Mouse (Mus musculus) cortical plate, adult 2 months (tissue): ENCODE measurements around the gene Klk13.

Source experiments
- CTCF ChIP-seq: fragments of 200-500 bp; IDR thresholded peaks from 2 replicates; pipeline ENCODE4 v1.5.1; 2011; ENCODE audit warnings: mild to moderate bottlenecking, control low read depth, low read length; ENCODE audit not compliant: insufficient read depth; ENCODE audit errors: extremely low read depth
- POLR2A ChIP-seq: fragments of 200-500 bp; IDR thresholded peaks from 2 replicates; pipeline ENCODE4 v1.6.1; 2011; ENCODE audit warnings: mild to moderate bottlenecking, low read length, control low read depth; ENCODE audit not compliant: insufficient read depth; ENCODE audit errors: extremely low read depth

DNA sequence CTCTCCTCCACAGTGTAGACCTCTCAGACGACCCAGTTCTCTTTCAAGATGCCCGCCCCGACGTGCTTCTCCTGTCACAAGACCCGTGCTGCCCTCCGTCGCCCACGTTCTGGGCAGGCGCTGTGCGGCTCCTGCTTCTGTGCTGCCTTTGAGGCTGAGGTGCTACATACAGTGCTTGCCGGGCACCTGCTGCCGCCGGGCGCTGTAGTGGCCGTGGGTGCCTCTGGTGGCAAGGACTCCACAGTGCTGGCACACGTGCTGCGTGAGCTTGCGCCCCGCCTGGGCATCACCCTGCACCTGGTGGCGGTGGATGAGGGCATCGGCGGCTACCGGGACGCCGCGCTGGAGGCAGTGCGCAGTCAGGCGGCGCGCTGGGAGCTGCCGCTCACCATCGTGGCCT lies 37.3 kb upstream of the Klk13 start:
- TF ChIP-seq CTCF (no peak), POLR2A (no peak)
